Mouse (Mus musculus) myocyte (in vitro differentiated cells): ENCODE measurements around the gene Fads1. TPM values are rescaled to one million over a fixed set of nuclear protein-coding genes. Genes with fewer than 3 reads are reported as not detected.

ENCODE experiments used
- H3K27me3 ChIP-seq: one replicate; pipeline ENCODE4 v1.6.1; 2011; ENCODE audit not compliant: control insufficient read depth, insufficient read depth, insufficient read length
- H3K36me3 ChIP-seq: one replicate; pipeline ENCODE4 v1.6.1; 2011; ENCODE audit not compliant: control insufficient read depth, insufficient read depth
- H3K4me2 ChIP-seq: one replicate; pipeline ENCODE4 v1.6.1; 2011; ENCODE audit warnings: low read depth, control low read depth
- H3K4me3 ChIP-seq: one replicate; pipeline ENCODE4 v1.5.1; 2011; ENCODE audit warnings: mild to moderate bottlenecking, control low read depth, moderate library complexity
- H3K79me2 ChIP-seq: one replicate; pipeline ENCODE4 v1.6.1; 2011; ENCODE audit not compliant: control insufficient read depth, insufficient read depth
- H3ac ChIP-seq: one replicate; pipeline ENCODE4 v1.6.1; 2011; ENCODE audit not compliant: control insufficient read depth, insufficient read length
- CEBPB ChIP-seq: IDR thresholded peaks from 2 replicates; pipeline ENCODE4 v1.6.1; 2011; ENCODE audit warnings: mild to moderate bottlenecking, moderate library complexity; ENCODE audit not compliant: poor library complexity, insufficient read depth, severe bottlenecking
- E2F4 ChIP-seq: IDR thresholded peaks from one replicate; pipeline ENCODE4 v1.6.1; 2011; ENCODE audit warnings: mild to moderate bottlenecking, control low read depth, moderate library complexity; ENCODE audit not compliant: insufficient read depth
- MAX ChIP-seq: IDR thresholded peaks from one replicate; pipeline ENCODE4 v1.6.1; 2011; ENCODE audit warnings: low read depth, mild to moderate bottlenecking, control low read depth
- MYOD1 ChIP-seq, 3 experiments: IDR thresholded peaks; one replicate each; pipeline ENCODE4 v1.6.1; 2011; ENCODE audit warnings: control low read depth in 2 of 3, low read depth in 2 of 3, mild to moderate bottlenecking in 2 of 3, moderate library complexity in 1 of 3; ENCODE audit not compliant: insufficient read length in 2 of 3, control insufficient read depth in 1 of 3
- MYOG ChIP-seq, 3 experiments: IDR thresholded peaks; one replicate each; pipeline ENCODE4 v1.6.1; 2011; ENCODE audit warnings: control low read depth in 2 of 3, low read depth in 2 of 3, mild to moderate bottlenecking in 2 of 3; ENCODE audit not compliant: insufficient read length in 2 of 3, control insufficient read depth in 1 of 3, insufficient read depth in 1 of 3
- POLR2A ChIP-seq: IDR thresholded peaks from one replicate; pipeline ENCODE4 v1.6.1; 2011; ENCODE audit warnings: low read depth, mild to moderate bottlenecking, control low read depth, moderate library complexity; ENCODE audit not compliant: insufficient read length
- POLR2AphosphoS2 ChIP-seq: IDR thresholded peaks from one replicate; pipeline ENCODE4 v1.6.1; 2011; ENCODE audit warnings: low read depth, control low read depth; ENCODE audit not compliant: insufficient read length
- REST ChIP-seq: IDR thresholded peaks from one replicate; pipeline ENCODE4 v1.6.1; 2011; ENCODE audit warnings: mild to moderate bottlenecking, control low read depth, moderate library complexity; ENCODE audit not compliant: insufficient read depth, insufficient read length
- SRF ChIP-seq: IDR thresholded peaks from one replicate; pipeline ENCODE4 v1.6.1; 2011; ENCODE audit warnings: low read depth; ENCODE audit not compliant: control insufficient read depth, insufficient read length
- TCF12 ChIP-seq: IDR thresholded peaks from one replicate; pipeline ENCODE4 v1.6.1; 2011; ENCODE audit warnings: mild to moderate bottlenecking, control low read depth; ENCODE audit not compliant: poor library complexity, insufficient read depth, severe bottlenecking
- TCF3 ChIP-seq: IDR thresholded peaks from one replicate; pipeline ENCODE4 v1.6.1; 2011; ENCODE audit warnings: low read depth, control low read depth; ENCODE audit not compliant: insufficient read length
- USF1 ChIP-seq: IDR thresholded peaks from one replicate; pipeline ENCODE4 v1.6.1; 2011; ENCODE audit warnings: low read depth, mild to moderate bottlenecking, control low read depth, moderate library complexity
- polyA plus RNA-seq: library from polyadenylated mRNA; unstranded; fragments of >200 nt; fragmentation: generic; extraction: Trizol; gene quantifications from one replicate; pipeline ENCODE4 v1.2.1, GENCODE M21; 2012; ENCODE audit warnings: missing spikeins

Gene Fads1
- polyA plus RNA-seq, 1 experiment = 120 TPM

DNA sequence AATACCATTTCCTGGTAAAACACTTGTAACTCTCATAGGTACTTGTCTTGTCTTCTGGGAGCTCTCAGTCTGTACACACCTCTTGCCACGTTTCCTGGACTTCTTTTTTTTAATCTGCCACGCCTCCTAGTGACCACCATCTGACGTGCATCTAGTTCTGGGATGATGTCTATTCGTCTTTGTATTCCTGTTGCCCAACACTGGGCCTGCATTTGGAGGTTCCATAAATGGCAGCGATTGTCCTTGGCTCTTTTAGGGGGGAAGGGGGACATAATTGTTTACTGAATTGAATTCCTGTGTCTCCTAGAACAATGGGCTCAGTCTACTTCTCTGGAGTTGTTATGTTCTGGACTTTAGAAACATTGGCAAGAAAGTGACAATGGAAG is 21.9 kb downstream of the Fads1 start:
- no peaks in the 10 kb centered on the region for H3K27me3 ChIP-seq
- peaks cover 10% of the 10 kb centered on the region for H3K36me3 ChIP-seq
- H3K4me3 ChIP-seq = peak overlapping the region; percentile 91
- peak overlapping the region; percentile 38 for H3ac ChIP-seq
- H3K4me2 ChIP-seq = peak overlapping the region; percentile 97
- H3K79me2 ChIP-seq = peaks cover 42% of the 10 kb centered on the region
- TF ChIP-seq USF1 = no peak
- TF ChIP-seq CEBPB = 0 out of 2 replicates have a peak, but pooled peaks have one; percentile 3
- TF ChIP-seq MYOG (IDR thresholded peaks at IDR 0.05; ENCODE audit: control insufficient read depth in 1 of 3, insufficient read depth in 1 of 3, insufficient read length in 2 of 3, low read depth in 2 of 3) = no peak
- no peak for TF ChIP-seq POLR2AphosphoS2
- TF ChIP-seq MYOD1 (IDR thresholded peaks at IDR 0.05; ENCODE audit: control insufficient read depth in 1 of 3, insufficient read length in 2 of 3, low read depth in 2 of 3) = no peak
- no peak for TF ChIP-seq POLR2A

- Histone ChIP-seq H3K4me3 (peak overlapping the region; percentile 91), H3ac (no peak overlapping the region), H3K79me2 (peaks cover 42% of the 10 kb centered on the region), H3K4me2 (peak overlapping the region; percentile 97), H3K27me3 (no peaks in the 10 kb centered on the region), H3K36me3 (peaks cover 10% of the 10 kb centered on the region)
- no peak for TF ChIP-seq E2F4
- no peak for TF ChIP-seq POLR2A
- no peak for TF ChIP-seq USF1
- no peak for TF ChIP-seq REST
- TF ChIP-seq TCF12 = no peak
- no peak for TF ChIP-seq MAX
- TF ChIP-seq POLR2AphosphoS2 = no peak
Observed at GRCm38 (mm10) chr19:10205051-10205450, 22.4 kb downstream of the Fads1 start.

GRCm38 (mm10) chr19:10208851-10209250 is 26.2 kb downstream of the Fads1 start:
- Histone ChIP-seq H3K27me3 (no peaks in the 10 kb centered on the region), H3K79me2 (peaks cover 18% of the 10 kb centered on the region), H3K4me3 (no peak overlapping the region), H3K4me2 (no peak overlapping the region), H3K36me3 (peaks cover 10% of the 10 kb centered on the region), H3ac (no peak overlapping the region)
- TF ChIP-seq USF1 (no peak), TCF12 (no peak), TCF3 (no peak)

GRCm38 (mm10) chr19:10210885-10211284 is 28.2 kb downstream of the Fads1 start:
- peaks cover 10% of the 10 kb centered on the region for H3K36me3 ChIP-seq
- H3K79me2 ChIP-seq = no peaks in the 10 kb centered on the region
- TF ChIP-seq MYOG (IDR thresholded peaks at IDR 0.05; ENCODE audit: control insufficient read depth in 1 of 3, insufficient read depth in 1 of 3, insufficient read length in 2 of 3, low read depth in 2 of 3) (no peak), SRF (no peak), TCF12 (no peak), CEBPB (no peak), MYOD1 (IDR thresholded peaks at IDR 0.05; ENCODE audit: control insufficient read depth in 1 of 3, insufficient read length in 2 of 3, low read depth in 2 of 3) (no peak), USF1 (no peak), E2F4 (no peak), POLR2A (no peak), REST (no peak), POLR2AphosphoS2 (no peak), TCF3 (no peak), MAX (no peak)
- no peak overlapping the region for H3K4me2 ChIP-seq
- no peak overlapping the region for H3ac ChIP-seq
- H3K4me3 ChIP-seq = no peak overlapping the region
- H3K27me3 ChIP-seq = peaks cover under 1% of the 10 kb centered on the region

- H3K4me2 ChIP-seq = no peak overlapping the region
- H3K36me3 ChIP-seq = no peaks in the 10 kb centered on the region
- peaks cover 21% of the 10 kb centered on the region for H3K27me3 ChIP-seq
- H3K79me2 ChIP-seq = no peaks in the 10 kb centered on the region
- TF ChIP-seq MYOD1 (IDR thresholded peaks at IDR 0.05; ENCODE audit: control insufficient read depth in 1 of 3, insufficient read length in 2 of 3, low read depth in 2 of 3) (no peak), POLR2AphosphoS2 (no peak), REST (no peak), CEBPB (no peak), TCF12 (no peak), USF1 (no peak), MAX (no peak), TCF3 (no peak), SRF (no peak), MYOG (IDR thresholded peaks at IDR 0.05; ENCODE audit: control insufficient read depth in 1 of 3, insufficient read depth in 1 of 3, insufficient read length in 2 of 3, low read depth in 2 of 3) (no peak), E2F4 (no peak), POLR2A (no peak)
- no peak overlapping the region for H3ac ChIP-seq
- H3K4me3 ChIP-seq = no peak overlapping the region
Observed at GRCm38 (mm10) chr19:10213796-10214471, 31.2 kb downstream of the Fads1 start.
